Mouse (Mus musculus): ENCODE measurements around the gene Ano4.

- TF ChIP-seq CTCF (IDR thresholded peaks at IDR 0.05; ENCODE audit: low read depth) (no peak), EP300 (optimal IDR thresholded peaks at IDR 0.05) (no peak)
Measured at GRCm38 (mm10) chr10:88970951-88971725, 373.4 kb downstream of the Ano4 start.
